Mouse (Mus musculus) myocyte (in vitro differentiated cells): Measurements from ENCODE around the gene Hcn2. TPM values are rescaled to one million over a fixed set of nuclear protein-coding genes. Genes with fewer than 3 reads are reported as not detected.

Source experiments
- H3K27me3 ChIP-seq: one replicate; pipeline ENCODE4 v1.6.1; 2011; ENCODE audit not compliant: control insufficient read depth, insufficient read depth, insufficient read length
- H3K36me3 ChIP-seq: one replicate; pipeline ENCODE4 v1.6.1; 2011; ENCODE audit not compliant: control insufficient read depth, insufficient read depth
- H3K4me2 ChIP-seq: one replicate; pipeline ENCODE4 v1.6.1; 2011; ENCODE audit warnings: low read depth, control low read depth
- H3K4me3 ChIP-seq: one replicate; pipeline ENCODE4 v1.5.1; 2011; ENCODE audit warnings: mild to moderate bottlenecking, control low read depth, moderate library complexity
- H3K79me2 ChIP-seq: one replicate; pipeline ENCODE4 v1.6.1; 2011; ENCODE audit not compliant: control insufficient read depth, insufficient read depth
- H3ac ChIP-seq: one replicate; pipeline ENCODE4 v1.6.1; 2011; ENCODE audit not compliant: control insufficient read depth, insufficient read length
- CEBPB ChIP-seq: IDR thresholded peaks from 2 replicates; pipeline ENCODE4 v1.6.1; 2011; ENCODE audit warnings: mild to moderate bottlenecking, moderate library complexity; ENCODE audit not compliant: poor library complexity, insufficient read depth, severe bottlenecking
- E2F4 ChIP-seq: IDR thresholded peaks from one replicate; pipeline ENCODE4 v1.6.1; 2011; ENCODE audit warnings: mild to moderate bottlenecking, control low read depth, moderate library complexity; ENCODE audit not compliant: insufficient read depth
- MAX ChIP-seq: IDR thresholded peaks from one replicate; pipeline ENCODE4 v1.6.1; 2011; ENCODE audit warnings: low read depth, mild to moderate bottlenecking, control low read depth
- MYOD1 ChIP-seq, 3 experiments: IDR thresholded peaks; one replicate each; pipeline ENCODE4 v1.6.1; 2011; ENCODE audit warnings: control low read depth in 2 of 3, low read depth in 2 of 3, mild to moderate bottlenecking in 2 of 3, moderate library complexity in 1 of 3; ENCODE audit not compliant: insufficient read length in 2 of 3, control insufficient read depth in 1 of 3
- MYOG ChIP-seq, 3 experiments: IDR thresholded peaks; one replicate each; pipeline ENCODE4 v1.6.1; 2011; ENCODE audit warnings: control low read depth in 2 of 3, low read depth in 2 of 3, mild to moderate bottlenecking in 2 of 3; ENCODE audit not compliant: insufficient read length in 2 of 3, control insufficient read depth in 1 of 3, insufficient read depth in 1 of 3
- POLR2A ChIP-seq: IDR thresholded peaks from one replicate; pipeline ENCODE4 v1.6.1; 2011; ENCODE audit warnings: low read depth, mild to moderate bottlenecking, control low read depth, moderate library complexity; ENCODE audit not compliant: insufficient read length
- POLR2AphosphoS2 ChIP-seq: IDR thresholded peaks from one replicate; pipeline ENCODE4 v1.6.1; 2011; ENCODE audit warnings: low read depth, control low read depth; ENCODE audit not compliant: insufficient read length
- REST ChIP-seq: IDR thresholded peaks from one replicate; pipeline ENCODE4 v1.6.1; 2011; ENCODE audit warnings: mild to moderate bottlenecking, control low read depth, moderate library complexity; ENCODE audit not compliant: insufficient read depth, insufficient read length
- SRF ChIP-seq: IDR thresholded peaks from one replicate; pipeline ENCODE4 v1.6.1; 2011; ENCODE audit warnings: low read depth; ENCODE audit not compliant: control insufficient read depth, insufficient read length
- TCF12 ChIP-seq: IDR thresholded peaks from one replicate; pipeline ENCODE4 v1.6.1; 2011; ENCODE audit warnings: mild to moderate bottlenecking, control low read depth; ENCODE audit not compliant: poor library complexity, insufficient read depth, severe bottlenecking
- TCF3 ChIP-seq: IDR thresholded peaks from one replicate; pipeline ENCODE4 v1.6.1; 2011; ENCODE audit warnings: low read depth, control low read depth; ENCODE audit not compliant: insufficient read length
- USF1 ChIP-seq: IDR thresholded peaks from one replicate; pipeline ENCODE4 v1.6.1; 2011; ENCODE audit warnings: low read depth, mild to moderate bottlenecking, control low read depth, moderate library complexity
- polyA plus RNA-seq: library from polyadenylated mRNA; unstranded; fragments of >200 nt; fragmentation: generic; extraction: Trizol; gene quantifications from one replicate; pipeline ENCODE4 v1.2.1, GENCODE M21; 2012; ENCODE audit warnings: missing spikeins

The Hcn2 gene
- polyA plus RNA-seq, 1 experiment: 0.35 TPM

DNA sequence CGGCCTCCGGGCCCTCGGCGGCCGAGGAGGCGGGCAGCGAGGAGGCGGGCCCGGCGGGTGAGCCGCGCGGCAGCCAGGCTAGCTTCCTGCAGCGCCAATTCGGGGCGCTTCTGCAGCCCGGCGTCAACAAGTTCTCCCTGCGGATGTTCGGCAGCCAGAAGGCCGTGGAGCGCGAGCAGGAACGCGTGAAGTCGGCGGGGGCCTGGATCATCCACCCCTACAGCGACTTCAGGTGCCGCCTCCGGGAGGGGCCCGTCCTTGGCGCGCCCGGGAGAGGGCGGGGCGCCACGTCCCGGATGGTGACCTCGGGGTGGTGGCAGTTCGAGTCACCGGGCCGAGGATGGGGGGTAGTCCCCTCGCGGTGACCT, 538 bp downstream of the Hcn2 start:
- H3K27me3 ChIP-seq: peaks cover 43% of the 10 kb centered on the region
- peaks cover 2% of the 10 kb centered on the region for H3K36me3 ChIP-seq
- no peaks in the 10 kb centered on the region for H3K79me2 ChIP-seq
- TF ChIP-seq POLR2A: no peak
- TF ChIP-seq SRF: no peak
- no peak overlapping the region for H3K4me2 ChIP-seq
- no peak overlapping the region for H3K4me3 ChIP-seq
- H3ac ChIP-seq: no peak overlapping the region

DNA sequence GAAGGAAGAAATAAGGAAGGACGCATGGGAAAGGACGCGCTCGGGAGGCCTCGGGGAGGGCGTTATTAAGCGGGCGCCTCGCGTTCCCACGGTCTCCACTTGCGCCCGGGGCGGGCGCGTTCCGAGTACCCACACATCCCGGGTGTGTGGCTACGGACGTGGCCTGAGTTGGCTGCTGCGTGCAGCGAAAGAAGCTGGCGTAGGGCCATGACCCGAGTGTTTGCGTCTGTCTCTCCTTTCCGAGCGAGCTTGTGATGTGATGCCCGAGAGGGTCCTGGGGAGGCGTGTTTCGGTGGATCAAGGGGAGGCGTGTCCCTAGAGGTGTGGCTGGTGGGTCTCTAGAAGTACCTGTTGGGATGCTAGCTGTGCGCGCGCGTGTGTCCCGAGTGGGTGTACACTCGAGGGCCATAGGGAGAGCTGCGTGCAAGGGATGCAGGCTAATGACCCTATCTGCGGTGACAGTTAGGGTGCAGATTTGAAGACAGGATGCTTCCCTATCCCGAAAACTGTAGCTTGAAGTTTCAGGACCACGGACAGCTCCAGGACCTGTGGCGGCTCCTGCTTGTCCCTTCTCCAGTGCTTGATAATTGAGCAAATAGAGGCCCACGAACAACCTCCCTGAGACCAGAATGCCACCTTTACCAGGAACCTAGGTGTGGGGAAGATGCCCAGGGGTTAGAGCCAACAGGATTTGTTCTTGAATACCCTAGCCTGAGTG, 1.4 kb downstream of the Hcn2 start:
- TF ChIP-seq TCF3 (no peak), REST (peak; percentile 85)
- Histone ChIP-seq H3K4me2 (no peak overlapping the region), H3K4me3 (no peak overlapping the region), H3ac (no peak overlapping the region), H3K27me3 (peaks cover 43% of the 10 kb centered on the region), H3K79me2 (no peaks in the 10 kb centered on the region), H3K36me3 (no peaks in the 10 kb centered on the region)

DNA sequence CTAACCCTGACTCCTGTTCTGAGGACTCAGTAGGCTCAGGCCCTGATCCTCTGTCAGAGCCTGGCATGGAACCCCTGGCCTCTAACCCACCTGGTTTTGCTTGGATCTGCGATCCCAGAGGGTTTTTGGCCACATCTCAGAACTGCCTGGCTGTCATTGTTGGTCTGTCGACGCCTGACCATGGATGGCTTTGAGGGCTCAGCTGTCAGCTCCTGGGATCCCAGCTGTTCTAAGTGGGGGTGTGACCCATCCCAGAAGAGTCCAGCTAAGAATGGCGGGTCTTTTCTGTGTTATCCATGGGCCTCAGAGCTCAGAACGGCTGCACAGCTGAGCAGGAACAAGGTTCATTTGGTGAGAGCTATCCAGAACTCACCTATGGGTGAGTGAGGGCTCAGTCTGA, 4.7 kb downstream of the Hcn2 start:
- Histone ChIP-seq H3K27me3 (peaks cover 42% of the 10 kb centered on the region), H3ac (no peak overlapping the region), H3K36me3 (no peaks in the 10 kb centered on the region), H3K4me3 (no peak overlapping the region), H3K79me2 (no peaks in the 10 kb centered on the region), H3K4me2 (no peak overlapping the region)
- TF ChIP-seq MYOD1 (IDR thresholded peaks at IDR 0.05; ENCODE audit: control insufficient read depth in 1 of 3, insufficient read length in 2 of 3, low read depth in 2 of 3): peak in 1 of 3 experiments; percentile 84
- peak; percentile 44 to 82 (median 69) for TF ChIP-seq MYOG (IDR thresholded peaks at IDR 0.05; ENCODE audit: control insufficient read depth in 1 of 3, insufficient read depth in 1 of 3, insufficient read length in 2 of 3, low read depth in 2 of 3)
- TF ChIP-seq TCF12: peak; percentile 52
- TF ChIP-seq SRF: no peak

GRCm38 (mm10) chr10:79723047-79723446, 6.6 kb downstream of the Hcn2 start:
- Histone ChIP-seq H3K4me2 (no peak overlapping the region), H3K36me3 (no peaks in the 10 kb centered on the region), H3ac (no peak overlapping the region), H3K79me2 (no peaks in the 10 kb centered on the region), H3K27me3 (peaks cover 22% of the 10 kb centered on the region), H3K4me3 (no peak overlapping the region)
- TF ChIP-seq MYOG (IDR thresholded peaks at IDR 0.05; ENCODE audit: control insufficient read depth in 1 of 3, insufficient read depth in 1 of 3, insufficient read length in 2 of 3, low read depth in 2 of 3): peak in 1 of 3 experiments; percentile 6
- no peak for TF ChIP-seq CEBPB

GRCm38 (mm10) chr10:79723692-79724091, 7.3 kb downstream of the Hcn2 start:
- Histone ChIP-seq H3ac (no peak overlapping the region), H3K27me3 (peaks cover 22% of the 10 kb centered on the region), H3K4me2 (no peak overlapping the region), H3K79me2 (no peaks in the 10 kb centered on the region), H3K4me3 (no peak overlapping the region), H3K36me3 (no peaks in the 10 kb centered on the region)
- TF ChIP-seq MYOG (IDR thresholded peaks at IDR 0.05; ENCODE audit: control insufficient read depth in 1 of 3, insufficient read depth in 1 of 3, insufficient read length in 2 of 3, low read depth in 2 of 3): no peak
- no peak for TF ChIP-seq REST
- no peak for TF ChIP-seq CEBPB
- no peak for TF ChIP-seq POLR2A
- TF ChIP-seq POLR2AphosphoS2: no peak
- no peak for TF ChIP-seq USF1
- no peak for TF ChIP-seq MYOD1 (IDR thresholded peaks at IDR 0.05; ENCODE audit: control insufficient read depth in 1 of 3, insufficient read length in 2 of 3, low read depth in 2 of 3)
- TF ChIP-seq TCF3: no peak

- Histone ChIP-seq H3K36me3 (no peaks in the 10 kb centered on the region), H3K27me3 (peaks cover 4% of the 10 kb centered on the region), H3K4me2 (no peak overlapping the region), H3K4me3 (no peak overlapping the region), H3K79me2 (no peaks in the 10 kb centered on the region), H3ac (no peak overlapping the region)
- TF ChIP-seq SRF (no peak), CEBPB (no peak), TCF3 (no peak), POLR2AphosphoS2 (no peak), MYOD1 (IDR thresholded peaks at IDR 0.05; ENCODE audit: control insufficient read depth in 1 of 3, insufficient read length in 2 of 3, low read depth in 2 of 3) (no peak), MYOG (IDR thresholded peaks at IDR 0.05; ENCODE audit: control insufficient read depth in 1 of 3, insufficient read depth in 1 of 3, insufficient read length in 2 of 3, low read depth in 2 of 3) (no peak), E2F4 (no peak), TCF12 (no peak), POLR2A (no peak), MAX (no peak), REST (no peak), USF1 (no peak)
These were observed 9.7 kb downstream of the Hcn2 start for GRCm38 (mm10) chr10:79726090-79726489.
